Mouse (Mus musculus) heart, adult 2 months (tissue): ENCODE data around the gene Ccdc141.

Source experiments
- CTCF ChIP-seq: fragments of 200-600 bp; IDR thresholded peaks from 2 replicates; pipeline ENCODE4 v1.8.1; 2022; ENCODE audit warnings: antibody characterized with exemption, mild to moderate bottlenecking, moderate library complexity
- EP300 ChIP-seq: fragments of 200-500 bp; IDR thresholded peaks from 2 replicates; pipeline ENCODE4 v1.6.1; 2011; ENCODE audit warnings: low read depth, low read length, control low read depth; ENCODE audit not compliant: insufficient read depth
- POLR2A ChIP-seq: fragments of 200-500 bp; IDR thresholded peaks from 2 replicates; pipeline ENCODE4 v1.6.1; 2011; ENCODE audit warnings: mild to moderate bottlenecking, low read depth, low read length, control low read depth; ENCODE audit not compliant: insufficient read depth

DNA sequence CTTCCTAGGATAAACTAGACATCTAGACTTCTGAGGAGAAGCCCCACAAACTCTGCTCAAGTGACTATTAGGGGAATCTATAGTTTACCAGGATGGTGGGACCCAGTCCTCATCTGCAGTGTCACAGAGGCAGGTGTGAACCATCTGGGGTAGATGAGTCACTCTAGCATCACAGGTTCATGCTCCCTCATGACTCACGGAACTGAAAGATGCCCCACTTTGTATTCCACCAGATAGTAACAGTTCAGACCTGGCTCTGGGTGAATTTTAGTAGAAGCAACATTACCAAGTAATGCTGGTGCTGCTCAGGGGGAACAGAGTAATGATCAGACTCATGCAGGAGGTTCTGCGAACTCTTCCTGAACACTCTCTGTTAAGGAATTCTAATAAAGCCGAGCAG, 36.5 kb upstream of the Ccdc141 start:
- no peak for TF ChIP-seq EP300
- TF ChIP-seq POLR2A, result no peak
- no peak for TF ChIP-seq CTCF
